Mouse (Mus musculus) neural tube, embryonic 14.5 days (tissue): ENCODE data around the gene Lypd6b. TPM values are rescaled to one million over a fixed set of nuclear protein-coding genes. Genes with fewer than 3 reads are reported as not detected.

Experiments
- ATAC-seq: fragments of 200-750 bp; cut with Nextera tagmentation; 2 replicates; pipeline ENCODE4 v1.8.0; 2017; ENCODE audit warnings: low read depth, mild to moderate bottlenecking, moderate TSS enrichment, moderate library complexity
- H3K27ac ChIP-seq: fragments of 300-500 bp; sonication (generic); 2 replicates; pipeline ENCODE4 v1.5.1; 2014; ENCODE audit warnings: low read depth, mild to moderate bottlenecking, control low read depth, low read length, moderate library complexity, mixed read lengths
- H3K27me3 ChIP-seq: fragments of 300-500 bp; sonication (generic); 2 replicates; pipeline ENCODE4 v1.6.1; 2014; ENCODE audit warnings: low read length; ENCODE audit not compliant: control insufficient read depth, insufficient read depth
- H3K36me3 ChIP-seq: fragments of 300-500 bp; sonication (generic); 2 replicates; pipeline ENCODE4 v1.6.1; 2014; ENCODE audit warnings: low read length, mixed read lengths; ENCODE audit not compliant: control insufficient read depth, insufficient read depth
- H3K4me1 ChIP-seq: fragments of 300-500 bp; sonication (generic); 2 replicates; pipeline ENCODE4 v1.6.1; 2014; ENCODE audit warnings: low read length; ENCODE audit not compliant: control insufficient read depth, insufficient read depth
- H3K4me2 ChIP-seq: fragments of 300-500 bp; sonication (generic); 2 replicates; pipeline ENCODE4 v1.6.1; 2014; ENCODE audit warnings: mild to moderate bottlenecking, low read depth, low read length, control low read depth
- H3K4me3 ChIP-seq: fragments of 300-500 bp; sonication (generic); 2 replicates; pipeline ENCODE4 v1.5.1; 2014; ENCODE audit warnings: low read depth, low read length, control low read depth, mixed read lengths
- H3K9ac ChIP-seq: fragments of 300-500 bp; sonication (generic); replicated peaks from 2 replicates; pipeline ENCODE4 v1.6.1; 2014; ENCODE audit warnings: low read depth, mild to moderate bottlenecking, control low read depth, low read length, mixed read lengths
- H3K9me3 ChIP-seq: fragments of 300-500 bp; sonication (generic); 2 replicates; pipeline ENCODE4 v1.6.1; 2016; ENCODE audit warnings: low read length; ENCODE audit not compliant: control insufficient read depth
- WGBS: fragments of 180-500 bp; shearing (Covaris S2); extraction: QIAGEN DNeasy Blood & Tissue Kit; methylation state at CpG from one replicate; pipeline ENCODE4 v1.1.7; 2014; 5-methylcytosine and 5-hydroxymethylcytosine counted together
- polyA plus RNA-seq: library from polyadenylated mRNA; unstranded; fragments of >200 nt; fragmentation: Nextera tagmentation; extraction: Ambion mirVana; gene quantifications from 2 replicates; pipeline ENCODE4 v1.2.1, GENCODE M21; 2014

The Lypd6b gene
- polyA plus RNA-seq, 1 experiment from 2014 or later, result 24.6 TPM

DNA sequence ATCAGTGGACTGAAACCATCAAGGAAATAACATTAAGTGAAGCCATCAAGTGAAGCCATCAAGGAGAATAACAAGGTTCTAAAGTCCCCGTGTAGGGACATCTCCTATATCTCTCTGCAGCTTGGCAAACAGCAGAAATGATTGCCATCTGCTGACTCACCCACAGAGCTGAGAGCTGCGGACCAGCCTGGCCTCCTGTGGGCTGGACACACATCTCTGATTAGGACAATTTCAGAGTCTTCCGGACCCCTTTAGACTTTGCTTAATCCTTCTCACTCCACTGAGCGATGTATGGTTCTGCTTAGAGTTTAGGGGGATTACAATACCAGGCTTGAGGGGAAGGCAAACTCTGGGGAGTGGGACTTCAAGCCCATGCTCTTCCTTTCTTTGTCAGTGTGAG lies 135.3 kb downstream of the Lypd6b start:
- Histone ChIP-seq H3K4me1 (0 out of 2 replicates have a peak, but pooled peaks cover 5% of the 10 kb centered on the region), H3K27me3 (no peaks in the 10 kb centered on the region), H3K4me2 (no peak overlapping the region), H3K36me3 (no peaks in the 10 kb centered on the region), H3K9ac (no peak overlapping the region), H3K27ac (no peak overlapping the region), H3K9me3 (no peaks in the 10 kb centered on the region), H3K4me3 (no peak overlapping the region)
- WGBS, result 63% methylated on average over 4 of the region's 4 CpGs
- no peak for ATAC-seq

DNA sequence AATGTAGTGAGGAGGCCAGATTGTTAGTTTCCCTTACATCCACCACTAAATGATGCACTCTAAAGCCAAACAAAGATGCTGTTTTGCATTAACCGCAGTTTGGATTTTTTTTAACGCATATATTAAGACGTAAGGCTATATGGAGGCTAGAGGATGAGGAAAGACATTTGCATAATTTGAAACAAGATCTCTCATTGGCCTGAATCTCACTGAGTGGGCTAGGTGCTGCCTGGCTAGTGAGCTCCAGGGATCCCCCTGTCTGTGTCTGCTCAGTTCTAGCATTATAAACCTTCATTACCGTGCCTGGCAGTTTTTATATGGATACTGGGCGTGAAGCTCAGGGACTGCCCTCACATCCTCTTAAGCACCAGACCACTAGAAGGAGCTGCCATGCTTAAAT lies 138.7 kb downstream of the Lypd6b start:
- Histone ChIP-seq H3K27me3 (no peaks in the 10 kb centered on the region), H3K9me3 (no peaks in the 10 kb centered on the region), H3K4me1 (0 out of 2 replicates have a peak, but pooled peaks cover 3% of the 10 kb centered on the region), H3K9ac (no peak overlapping the region), H3K36me3 (no peaks in the 10 kb centered on the region), H3K4me3 (no peak overlapping the region), H3K4me2 (no peak overlapping the region), H3K27ac (no peak overlapping the region)
- no peak for ATAC-seq
- WGBS, result 73% methylated on average over 5 of the region's 5 CpGs

DNA sequence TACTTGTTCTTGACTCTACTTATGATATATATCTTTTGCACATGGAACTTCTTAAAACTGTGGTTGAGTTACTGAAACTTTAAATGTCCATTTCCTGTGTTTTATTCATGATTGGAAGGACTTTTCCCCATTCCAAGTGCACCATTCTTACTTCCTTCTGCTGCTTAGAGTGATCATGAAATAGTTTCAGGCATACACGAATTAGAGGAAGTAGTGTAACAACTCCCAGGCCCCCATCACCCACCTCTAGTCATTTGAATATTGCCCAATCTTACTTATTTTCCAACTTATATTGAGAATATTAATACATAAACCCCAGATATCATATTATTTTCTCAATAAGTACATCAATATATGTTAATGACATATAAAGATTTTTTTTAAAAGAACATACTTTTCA lies 139.9 kb downstream of the Lypd6b start:
- Histone ChIP-seq H3K4me1 (no peaks in the 10 kb centered on the region), H3K4me3 (no peak overlapping the region), H3K9me3 (no peaks in the 10 kb centered on the region), H3K27ac (no peak overlapping the region), H3K9ac (no peak overlapping the region), H3K4me2 (no peak overlapping the region), H3K27me3 (no peaks in the 10 kb centered on the region), H3K36me3 (no peaks in the 10 kb centered on the region)
- 84% methylated on average over 1 of the region's 1 CpGs for WGBS
- ATAC-seq, result no peak

DNA sequence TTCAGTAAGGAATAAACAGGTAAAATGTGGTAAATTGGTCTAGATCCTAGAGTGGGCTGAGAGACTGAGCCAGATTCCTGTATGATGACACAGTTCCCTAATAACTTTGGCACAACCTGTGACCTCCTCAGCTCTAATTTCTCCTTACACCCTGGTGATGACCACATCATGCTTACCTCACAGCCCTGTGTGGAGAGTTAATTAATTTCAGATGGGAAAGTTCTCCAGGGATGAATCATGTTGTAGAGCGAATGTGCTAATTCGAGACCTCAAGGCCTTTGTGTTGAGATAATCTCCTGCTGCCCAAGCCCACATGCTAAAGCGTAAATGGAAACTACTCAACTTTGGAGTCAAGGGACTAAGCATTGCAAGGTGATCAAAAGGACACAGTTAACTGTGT lies 142.4 kb downstream of the Lypd6b start:
- 84% methylated on average over 3 of the region's 3 CpGs for WGBS
- ATAC-seq, result no peak
- Histone ChIP-seq H3K4me1 (no peaks in the 10 kb centered on the region), H3K4me3 (no peak overlapping the region), H3K36me3 (no peaks in the 10 kb centered on the region), H3K9me3 (no peaks in the 10 kb centered on the region), H3K27me3 (no peaks in the 10 kb centered on the region), H3K9ac (no peak overlapping the region), H3K27ac (no peak overlapping the region), H3K4me2 (no peak overlapping the region)

DNA sequence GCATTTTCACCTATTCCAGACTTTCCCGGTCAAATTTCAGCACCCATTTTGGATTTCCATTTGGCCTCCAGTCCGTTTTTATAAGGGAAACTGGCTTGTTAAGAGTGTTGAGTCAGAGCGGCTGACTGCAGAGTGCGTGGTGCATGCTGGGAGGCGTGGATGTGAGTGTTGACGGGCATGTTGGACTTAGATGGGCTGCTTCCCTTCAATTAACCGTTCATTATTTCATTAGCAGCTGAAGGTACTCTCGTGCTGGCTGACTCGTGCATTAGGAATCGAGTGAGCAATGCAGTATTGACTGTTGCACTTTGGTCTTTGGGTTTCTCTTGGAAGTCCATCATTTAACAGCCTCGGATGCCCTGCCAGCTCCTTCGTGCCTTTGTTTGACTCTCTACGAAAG lies 150.1 kb downstream of the Lypd6b start:
- Histone ChIP-seq H3K4me3 (no peak overlapping the region), H3K9ac (no peak overlapping the region), H3K36me3 (no peaks in the 10 kb centered on the region), H3K4me1 (no peaks in the 10 kb centered on the region), H3K4me2 (no peak overlapping the region), H3K27me3 (no peaks in the 10 kb centered on the region), H3K27ac (no peak overlapping the region), H3K9me3 (no peaks in the 10 kb centered on the region)
- ATAC-seq, result no peak
- 78% methylated on average over 13 of the region's 13 CpGs for WGBS

DNA sequence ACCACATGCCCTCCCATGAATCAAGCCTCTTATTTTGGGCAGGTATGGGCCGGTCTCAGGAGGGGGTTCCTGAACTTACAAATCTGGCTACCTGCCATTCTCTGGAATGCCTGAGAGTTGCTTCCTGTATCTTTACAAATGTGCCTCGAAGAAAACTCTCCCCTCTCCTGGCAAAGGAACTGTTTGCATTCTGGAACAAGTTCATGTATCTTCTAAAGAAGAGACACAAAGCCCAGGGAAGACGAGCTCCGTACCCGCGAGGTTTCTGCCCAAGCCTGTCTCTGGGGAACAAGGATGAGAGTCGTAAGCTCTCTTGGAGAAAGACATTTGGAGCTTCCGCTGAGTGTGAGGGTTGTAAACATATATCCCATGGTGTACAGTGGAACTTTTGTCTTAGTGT lies 150.8 kb downstream of the Lypd6b start:
- ATAC-seq, result no peak
- Histone ChIP-seq H3K36me3 (no peaks in the 10 kb centered on the region), H3K9ac (no peak overlapping the region), H3K9me3 (no peaks in the 10 kb centered on the region), H3K4me3 (no peak overlapping the region), H3K4me2 (no peak overlapping the region), H3K27ac (no peak overlapping the region), H3K27me3 (no peaks in the 10 kb centered on the region), H3K4me1 (no peaks in the 10 kb centered on the region)
- 69% methylated on average over 8 of the region's 8 CpGs for WGBS

DNA sequence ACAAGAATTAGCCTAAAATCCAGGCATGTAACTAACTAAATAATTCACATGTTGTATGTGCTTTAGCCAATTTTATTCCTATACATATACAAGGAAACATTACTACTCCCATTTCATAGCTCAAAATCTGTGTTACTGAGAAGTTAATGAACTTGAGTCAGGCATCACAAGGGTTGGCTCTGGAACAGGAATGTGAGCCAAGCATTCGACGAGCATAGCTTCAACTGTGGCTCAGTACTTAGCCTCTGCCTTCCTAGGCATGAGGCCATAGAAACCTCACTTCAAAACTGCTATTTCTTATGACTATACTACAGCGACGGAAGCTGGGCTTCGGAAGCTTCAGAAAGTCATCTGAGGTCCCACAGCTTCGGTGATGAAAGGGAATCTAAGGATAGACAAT lies 152.9 kb downstream of the Lypd6b start:
- no peak overlapping the region for H3K4me2 ChIP-seq
- 85% methylated on average over 6 of the region's 6 CpGs for WGBS
- H3K4me1 ChIP-seq, result no peaks in the 10 kb centered on the region
- ATAC-seq, result no peak
- H3K9me3 ChIP-seq, result no peaks in the 10 kb centered on the region
- H3K36me3 ChIP-seq, result no peaks in the 10 kb centered on the region
- H3K27me3 ChIP-seq, result no peaks in the 10 kb centered on the region
- H3K27ac ChIP-seq, result no peak overlapping the region
- no peak overlapping the region for H3K4me3 ChIP-seq
- H3K9ac ChIP-seq, result no peak overlapping the region

DNA sequence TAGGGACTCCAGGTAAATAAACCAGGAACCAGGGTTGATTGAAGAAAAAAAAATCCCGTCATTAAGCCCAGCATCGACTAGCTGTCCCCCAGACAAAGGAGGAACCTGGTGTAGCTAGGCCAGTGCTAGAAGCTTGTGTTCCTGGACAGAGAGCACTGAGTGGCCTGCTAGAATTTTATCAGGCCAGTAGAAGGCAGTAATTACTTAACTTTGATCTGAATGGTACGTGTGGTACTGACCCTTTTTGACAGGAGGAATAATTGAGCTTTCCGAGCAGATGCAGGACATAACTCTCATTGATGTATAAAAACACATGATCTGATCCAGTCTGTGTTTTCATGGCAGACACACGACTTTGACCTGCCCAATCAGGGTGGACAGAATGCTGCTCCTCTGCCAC lies 154.6 kb downstream of the Lypd6b start:
- Histone ChIP-seq H3K27me3 (no peaks in the 10 kb centered on the region), H3K4me1 (no peaks in the 10 kb centered on the region), H3K27ac (no peak overlapping the region), H3K4me2 (no peak overlapping the region), H3K9me3 (no peaks in the 10 kb centered on the region), H3K36me3 (no peaks in the 10 kb centered on the region), H3K4me3 (no peak overlapping the region), H3K9ac (no peak overlapping the region)
- 73% methylated on average over 5 of the region's 5 CpGs for WGBS
- no peak for ATAC-seq

DNA sequence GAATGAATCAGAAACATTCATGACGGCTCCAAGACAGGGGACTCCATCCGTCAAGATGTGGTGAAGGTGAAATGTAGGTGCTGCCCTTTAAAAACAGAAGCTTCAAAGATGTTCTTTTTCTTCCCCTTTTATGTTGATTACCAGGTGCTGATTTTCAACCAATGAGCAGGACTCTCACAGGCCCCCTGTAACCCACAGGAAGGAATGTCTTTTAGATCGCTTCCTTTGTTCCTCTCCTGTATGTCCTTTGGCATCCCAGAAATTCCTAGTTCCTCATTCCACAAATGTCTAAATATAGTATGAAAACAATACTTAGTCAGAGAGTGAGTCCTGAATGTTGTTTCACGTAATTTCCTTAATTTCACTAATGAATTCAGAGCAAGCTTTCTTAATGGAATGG lies 164.2 kb downstream of the Lypd6b start:
- no peak for ATAC-seq

More for the DNA sequence above, 164.2 kb downstream of the Lypd6b start:
- Histone ChIP-seq H3K9ac (no peak overlapping the region), H3K36me3 (no peaks in the 10 kb centered on the region), H3K27me3 (no peaks in the 10 kb centered on the region), H3K4me1 (no peaks in the 10 kb centered on the region), H3K9me3 (no peaks in the 10 kb centered on the region), H3K27ac (no peak overlapping the region), H3K4me2 (no peak overlapping the region), H3K4me3 (no peak overlapping the region)
- 79% methylated on average over 4 of the region's 4 CpGs for WGBS
